Mouse (Mus musculus): ENCODE data around the gene Abo.

The Abo gene

GRCm38 (mm10) chr2:26878571-26878970, 13.8 kb upstream of the Abo start:
- in situ Hi-C loops (cut with MboI; ENCODE audit: low sequenced_read_pairs), result no loop called here

- in situ Hi-C loops (cut with MboI; ENCODE audit: low sequenced_read_pairs), result no loop called here
Observed at GRCm38 (mm10) chr2:26870666-26871065, 5.9 kb upstream of the Abo start.

- in situ Hi-C loops (cut with MboI; ENCODE audit: low sequenced_read_pairs), result no loop called here
Observed at GRCm38 (mm10) chr2:26862856-26863255, 1.9 kb downstream of the Abo start.

- in situ Hi-C loops (cut with MboI; ENCODE audit: low sequenced_read_pairs), result no loop called here
Observed at GRCm38 (mm10) chr2:26847706-26848105, 17.1 kb downstream of the Abo start.

GRCm38 (mm10) chr2:26832478-26832877, 32.3 kb downstream of the Abo start:
- in situ Hi-C loops (cut with MboI; ENCODE audit: low sequenced_read_pairs), result no loop called here

GRCm38 (mm10) chr2:26828047-26828446, 36.7 kb downstream of the Abo start:
- in situ Hi-C loops (cut with MboI; ENCODE audit: low sequenced_read_pairs), result no loop called here

GRCm38 (mm10) chr2:26827261-26827975, 37.4 kb downstream of the Abo start:
- in situ Hi-C loops (cut with MboI; ENCODE audit: low sequenced_read_pairs), result no loop called here

Data from CH12F3 (cell line).